Mouse (Mus musculus) cerebellum, adult 9-11 months (tissue): ENCODE measurements around the gene Cerkl.
A peak's percentile ranks its signal among the peaks of the same experiment; 100 is the strongest.

Source experiments
- DNase-seq: peaks from one replicate; pipeline ENCODE4 v3.0.0; 2022

Gene Cerkl

GRCm38 (mm10) chr2:79442906-79443305, 13.7 kb downstream of the Cerkl start:
- peak; percentile 96 for DNase-seq

DNA sequence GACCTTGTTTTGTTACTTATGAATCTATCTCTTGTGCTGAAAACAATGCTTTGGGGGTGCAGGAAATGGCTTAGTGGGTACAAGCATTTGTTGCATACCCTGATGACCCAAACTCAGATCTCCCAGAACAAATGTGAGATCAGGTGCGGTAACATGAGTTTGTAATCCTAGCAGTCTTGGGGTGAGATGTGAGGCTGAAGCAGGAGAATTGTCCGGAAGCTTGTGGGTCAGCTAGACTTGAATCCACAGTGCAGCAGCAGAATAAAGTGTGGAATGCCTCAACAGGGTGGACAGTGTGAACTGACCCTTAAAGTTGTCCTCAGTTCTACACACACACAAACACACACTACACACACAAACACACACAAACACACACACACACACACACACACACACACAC, 14.4 kb downstream of the Cerkl start:
- peak; percentile 46 for DNase-seq

- DNase-seq = no peak
Measured at GRCm38 (mm10) chr2:79430061-79430460, 26.5 kb downstream of the Cerkl start.

- DNase-seq = no peak
Measured at GRCm38 (mm10) chr2:79429650-79430049, 26.9 kb downstream of the Cerkl start.

- no peak for DNase-seq
Measured at GRCm38 (mm10) chr2:79429108-79429507, 27.5 kb downstream of the Cerkl start.

DNA sequence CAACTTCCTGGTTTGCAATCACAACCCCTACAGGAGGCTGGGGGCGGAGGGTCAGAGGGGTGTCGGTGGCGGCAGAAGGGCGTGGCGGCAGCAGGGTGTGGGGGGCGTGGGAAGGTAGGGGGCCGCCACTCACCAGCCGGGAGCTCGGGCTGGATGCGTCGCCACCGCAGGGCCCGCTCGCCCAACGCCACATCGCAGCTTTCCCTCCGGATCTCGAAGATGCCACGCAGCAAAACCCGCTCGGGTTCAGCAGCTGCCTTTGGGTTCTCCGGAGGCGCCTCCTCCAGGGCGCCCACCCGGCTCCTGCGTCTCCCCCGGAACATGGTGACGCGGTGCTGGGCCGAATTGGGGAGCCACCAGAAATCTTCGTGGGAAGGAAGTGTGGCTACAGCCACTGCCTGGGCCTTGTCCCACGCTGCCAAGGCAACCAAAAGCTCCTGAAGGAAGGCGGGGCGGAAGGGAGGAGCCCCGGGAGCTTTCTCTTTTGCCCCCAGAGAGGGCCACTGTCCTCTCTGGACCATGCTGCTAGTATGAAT, 27.9 kb downstream of the Cerkl start:
- DNase-seq = peak; percentile 77

DNA sequence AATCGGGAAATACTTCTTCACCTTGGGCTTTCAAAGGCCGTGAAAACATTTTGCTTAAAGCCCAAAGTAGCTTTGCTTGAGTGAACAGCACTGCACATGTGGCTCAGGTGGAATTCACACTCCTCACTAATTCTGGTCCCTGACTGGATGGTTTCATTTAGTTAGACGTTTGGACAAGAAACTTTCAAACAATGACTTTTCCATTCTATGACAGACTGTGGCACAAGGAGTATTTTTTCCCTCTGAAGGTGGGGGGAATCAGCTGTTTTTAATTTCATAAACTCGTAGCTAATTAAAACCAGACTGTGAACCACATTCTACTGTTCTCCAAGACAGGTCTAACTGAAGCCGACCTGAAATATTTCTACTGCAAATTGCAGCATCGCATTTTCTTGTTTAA, 28.6 kb downstream of the Cerkl start:
- no peak for DNase-seq

DNA sequence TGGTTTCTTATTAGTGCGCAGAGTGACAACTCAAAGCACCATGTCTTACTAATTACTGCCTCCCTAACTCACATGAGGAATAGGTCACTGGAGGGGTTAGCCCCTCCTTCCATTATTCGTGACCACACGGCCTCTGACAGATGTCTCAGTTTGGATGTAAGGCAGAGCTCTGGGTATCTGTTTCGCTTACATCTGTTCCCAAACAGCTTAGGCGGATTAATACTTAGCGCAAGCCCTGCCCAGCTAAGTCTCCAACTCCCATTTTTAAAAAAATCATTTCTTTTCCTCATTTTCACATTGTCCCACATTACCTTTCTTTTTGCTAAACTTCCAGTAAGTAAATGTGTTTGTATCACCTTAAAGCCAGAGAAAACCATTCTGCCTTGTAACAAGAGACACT, 34.9 kb downstream of the Cerkl start:
- DNase-seq = no peak

DNA sequence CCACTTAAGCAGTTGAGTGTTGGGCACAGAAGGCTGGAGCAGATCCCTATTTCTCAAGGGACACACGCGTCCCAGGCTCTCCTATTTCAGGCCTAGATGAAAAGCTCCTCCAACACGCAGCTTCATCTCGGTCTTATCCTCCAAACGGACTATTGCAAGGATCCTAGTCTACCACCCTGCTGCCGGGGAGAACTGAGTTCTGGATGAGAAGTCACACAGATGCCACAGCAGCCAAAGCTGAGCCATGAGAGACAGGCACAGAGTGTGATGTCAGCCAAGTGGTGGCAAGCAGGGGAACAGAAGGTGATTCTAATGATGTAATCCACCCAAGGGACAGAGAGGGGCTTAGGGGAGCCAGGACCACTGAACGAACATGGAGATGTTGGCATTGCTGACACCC, 42.1 kb downstream of the Cerkl start:
- DNase-seq = peak; percentile 62

DNA sequence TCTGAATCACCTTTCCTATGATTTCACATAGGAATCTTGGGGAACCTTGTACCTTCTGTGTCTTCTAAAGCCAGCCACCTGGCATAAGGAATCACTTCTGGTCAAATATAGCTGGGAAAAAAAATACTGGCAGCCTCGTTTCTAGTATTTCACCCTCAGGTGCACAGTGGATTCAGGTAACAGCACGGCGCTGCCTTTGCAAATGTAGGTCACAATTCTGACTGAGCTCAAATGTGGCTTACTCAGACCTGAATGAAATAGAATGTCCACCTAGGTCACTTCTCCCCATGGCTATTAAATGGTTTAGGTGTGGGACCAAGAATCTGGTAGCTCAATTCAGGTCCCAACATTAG, 45.7 kb downstream of the Cerkl start:
- DNase-seq = peak; percentile 82

DNA sequence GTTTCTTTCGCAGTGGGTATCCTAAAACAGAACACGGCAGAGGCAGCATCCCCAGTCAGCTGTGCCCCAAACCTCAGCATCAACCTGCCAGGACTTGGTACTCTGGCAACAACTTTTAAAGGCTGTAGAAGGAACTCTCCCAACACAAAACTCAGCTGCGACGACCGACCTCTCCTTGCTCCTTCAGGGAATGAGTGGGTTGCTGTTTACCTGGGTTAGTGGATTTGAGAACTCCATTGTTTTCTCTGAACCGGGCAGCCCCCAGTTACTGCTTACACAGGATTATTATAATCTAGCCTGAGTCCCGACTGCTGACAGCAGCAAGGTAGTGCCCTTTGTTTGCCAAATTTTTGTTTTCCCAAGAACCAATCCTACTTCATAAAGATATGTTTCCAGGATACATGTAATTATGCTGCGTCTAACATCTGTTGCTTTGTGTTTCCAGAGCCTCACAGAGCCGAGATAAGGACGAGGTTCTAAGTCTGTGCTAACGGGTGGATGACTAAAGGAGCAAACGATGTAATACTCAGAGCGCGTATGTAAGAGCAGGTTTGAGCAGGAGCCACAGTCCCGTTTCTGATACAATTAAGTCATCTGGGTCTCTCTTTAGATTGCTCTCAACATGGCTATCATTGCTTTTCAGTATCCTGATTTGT, 46.2 kb downstream of the Cerkl start:
- DNase-seq = peak; percentile 46

DNA sequence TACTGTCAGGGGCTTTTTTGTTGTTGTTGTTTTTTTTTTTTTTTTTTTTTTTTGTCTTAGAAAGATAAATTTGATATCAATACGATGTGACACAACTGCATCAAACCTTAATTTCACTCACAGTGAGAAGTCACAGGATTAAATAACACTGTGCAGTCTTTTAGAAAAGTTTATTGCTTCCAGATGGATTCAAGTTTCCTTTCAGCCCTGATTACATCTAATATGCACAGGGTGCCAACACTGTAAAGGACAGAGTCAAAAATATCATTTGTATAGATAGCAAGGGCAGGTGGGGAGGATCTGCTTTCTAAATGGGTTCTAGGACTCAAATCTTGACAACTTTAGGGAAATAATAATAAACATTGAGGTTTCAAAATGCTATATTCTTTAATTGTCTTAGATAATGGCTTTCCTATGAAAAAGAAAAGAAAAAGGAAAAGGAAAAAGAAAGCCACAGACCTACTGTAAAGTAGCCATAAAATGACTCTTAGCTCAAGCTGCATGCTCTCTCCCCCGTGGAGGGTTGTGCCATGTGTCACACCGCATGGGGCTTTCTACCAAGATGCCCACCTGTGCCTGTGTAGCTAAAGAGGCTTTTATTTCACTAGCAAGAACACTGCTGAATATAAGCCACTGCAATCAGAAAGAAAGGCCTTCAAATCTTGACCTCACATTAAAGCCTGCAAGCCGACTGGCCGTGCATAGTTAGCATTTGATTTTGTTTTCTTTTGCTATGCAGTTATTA, 50.8 kb downstream of the Cerkl start:
- peak; percentile 91 for DNase-seq

GRCm38 (mm10) chr2:79400045-79400444, 56.5 kb downstream of the Cerkl start:
- no peak for DNase-seq

DNA sequence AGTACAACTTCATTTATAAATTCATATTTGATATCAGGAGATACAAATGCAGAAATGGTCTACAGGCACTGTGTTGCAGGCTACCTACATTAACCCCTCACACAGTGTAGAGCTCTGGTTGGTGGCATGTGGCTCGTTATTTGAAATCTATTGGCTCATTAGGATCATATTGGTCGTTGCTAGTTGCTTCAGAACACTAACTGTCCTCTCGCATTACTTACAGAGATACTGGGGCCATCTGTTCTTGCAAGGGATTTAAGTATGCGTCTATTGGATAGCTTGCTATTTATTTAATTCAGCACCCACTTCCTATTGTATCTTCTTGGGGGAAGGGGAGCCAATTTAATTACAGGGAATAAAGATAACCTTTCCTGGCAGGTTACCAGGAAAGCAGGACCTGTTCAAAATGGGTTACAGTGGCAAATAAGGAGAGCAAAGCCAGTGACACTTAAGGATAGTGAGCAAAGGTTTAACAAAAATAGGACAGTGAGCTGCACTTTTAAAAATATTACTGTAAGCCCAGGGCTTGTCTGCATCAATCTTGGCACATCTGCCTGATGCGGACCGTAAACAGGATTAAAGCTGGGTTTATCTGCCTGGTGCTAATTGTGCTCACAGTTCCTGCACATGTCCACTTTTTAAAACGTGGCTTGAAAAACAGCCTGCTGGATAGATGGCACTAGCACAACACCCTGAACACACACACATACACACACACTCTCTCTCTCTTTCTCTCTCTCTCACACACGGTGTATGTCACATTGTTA, 57.2 kb downstream of the Cerkl start:
- DNase-seq = peak; percentile 62

DNA sequence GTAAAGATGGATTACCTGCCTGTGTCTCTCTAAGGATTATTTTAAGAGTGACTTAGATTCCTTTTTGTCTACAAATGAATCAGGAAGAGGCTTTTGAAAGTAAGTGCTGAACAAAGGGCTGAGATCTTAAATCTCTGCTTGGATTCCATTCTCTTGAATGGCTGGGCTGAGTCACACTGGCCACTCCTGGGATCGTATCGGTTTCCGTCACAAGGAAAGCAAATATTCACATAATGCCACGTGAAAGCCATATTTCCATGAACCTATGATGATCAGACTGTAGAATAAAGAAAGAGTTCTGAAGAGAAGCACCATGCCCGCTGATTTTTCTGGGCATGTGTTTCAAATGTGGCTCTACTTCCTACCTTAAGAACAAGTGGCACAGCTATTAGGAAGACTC, 57.8 kb downstream of the Cerkl start:
- no peak for DNase-seq

GRCm38 (mm10) chr2:79398343-79398742, 58.2 kb downstream of the Cerkl start:
- DNase-seq = no peak

GRCm38 (mm10) chr2:79397107-79397506, 59.5 kb downstream of the Cerkl start:
- DNase-seq = no peak

GRCm38 (mm10) chr2:79379087-79380041, 77.2 kb downstream of the Cerkl start:
- no peak for DNase-seq

DNA sequence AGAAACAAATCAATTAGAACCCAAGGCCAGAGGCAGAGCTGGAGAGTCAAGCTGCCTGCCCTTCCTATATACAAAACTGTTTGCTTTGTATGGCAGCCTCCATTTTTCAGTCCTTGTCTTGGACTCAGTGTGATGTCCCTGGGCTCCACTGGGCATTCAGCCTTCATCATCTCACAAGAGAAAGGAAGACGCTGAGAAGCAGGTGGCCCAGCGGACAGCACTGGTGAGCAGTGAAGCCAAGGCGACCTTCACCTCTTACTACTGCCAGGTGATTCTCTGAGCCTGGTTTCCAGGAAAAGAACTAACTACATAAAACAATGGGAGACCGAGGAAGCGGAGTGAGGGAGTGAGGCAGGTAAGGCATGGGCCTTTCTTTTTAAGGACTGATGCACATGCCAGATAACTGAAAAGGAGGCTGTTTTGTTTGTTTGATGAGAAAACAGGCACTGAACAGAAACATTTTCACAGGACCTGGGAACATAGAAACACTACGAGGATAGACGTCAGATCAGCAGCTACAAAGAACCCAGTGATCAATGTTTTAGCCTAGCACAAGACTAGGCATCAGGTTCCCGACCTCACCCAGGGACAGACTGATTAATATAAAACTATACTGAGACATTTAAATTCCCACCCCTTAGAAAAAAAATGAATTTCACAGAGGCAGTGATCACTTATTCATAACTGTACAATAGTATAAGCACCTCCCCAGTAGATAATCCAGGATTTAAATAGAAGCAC, 78.1 kb downstream of the Cerkl start:
- peak; percentile 73 for DNase-seq

DNA sequence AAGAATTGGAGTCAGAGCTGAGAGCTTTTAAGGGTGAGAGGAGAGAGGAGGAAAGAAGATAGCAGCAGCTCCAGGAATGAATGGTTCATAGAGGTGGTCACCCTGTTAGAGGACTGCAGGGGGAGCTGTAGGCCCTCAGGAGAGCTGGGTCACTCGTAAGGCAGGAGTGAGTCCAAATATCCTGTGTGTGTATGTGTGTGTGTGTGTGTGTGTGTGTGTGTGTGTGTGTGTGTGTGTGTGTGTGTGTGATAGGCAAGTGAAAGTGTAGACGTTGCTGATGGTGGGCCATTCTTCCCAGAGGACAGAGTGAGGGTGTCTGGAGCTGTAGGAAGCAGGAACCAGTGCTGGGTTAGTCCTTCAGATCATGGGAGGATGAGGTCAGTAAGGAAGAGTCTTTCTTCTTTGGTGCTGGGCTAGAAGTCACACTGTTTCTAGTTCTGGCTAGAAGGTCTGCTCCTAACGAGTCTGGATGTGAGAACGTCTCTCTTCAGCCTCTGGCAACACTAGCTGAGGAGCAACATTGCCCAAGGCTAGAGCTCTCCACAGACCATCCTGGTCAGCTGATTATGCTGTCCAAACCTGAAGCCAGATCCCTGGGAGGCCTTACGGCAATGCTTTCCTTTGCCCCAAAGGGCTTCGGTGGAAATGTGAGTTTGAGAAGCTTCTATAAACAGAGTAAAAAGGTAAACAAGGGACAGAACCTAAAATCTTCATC, 83.9 kb downstream of the Cerkl start:
- peak; percentile 84 for DNase-seq

GRCm38 (mm10) chr2:79372154-79372467, 84.5 kb downstream of the Cerkl start:
- DNase-seq = no peak
